Mouse (Mus musculus) limb, embryonic 10.5 days (tissue): ENCODE measurements around the gene Dpt. TPM values are rescaled to one million over a fixed set of nuclear protein-coding genes. Genes with fewer than 3 reads are reported as not detected.

Experiments
- DNase-seq: peaks from one replicate; pipeline ENCODE4 v3.0.0-alpha.2; 2017; ENCODE audit warnings: low spot score
- H3K27ac ChIP-seq: fragments of 300-500 bp; sonication (generic); 2 replicates; pipeline ENCODE4 v1.5.1; 2016; ENCODE audit warnings: mild to moderate bottlenecking
- H3K27me3 ChIP-seq: fragments of 300-500 bp; sonication (generic); 2 replicates; pipeline ENCODE4 v1.6.1; 2016; ENCODE audit warnings: low read depth, mild to moderate bottlenecking; ENCODE audit not compliant: poor library complexity, severe bottlenecking
- H3K36me3 ChIP-seq: fragments of 300-500 bp; sonication (generic); 2 replicates; pipeline ENCODE4 v1.6.1; 2016; ENCODE audit warnings: mild to moderate bottlenecking, moderate library complexity
- H3K4me1 ChIP-seq: fragments of 300-500 bp; sonication (generic); 2 replicates; pipeline ENCODE4 v1.6.1; 2016
- H3K4me3 ChIP-seq: fragments of 300-500 bp; sonication (generic); 2 replicates; pipeline ENCODE4 v1.5.1; 2016; ENCODE audit warnings: mild to moderate bottlenecking, moderate library complexity
- H3K9me3 ChIP-seq: fragments of 300-500 bp; sonication (generic); replicated peaks from 2 replicates; pipeline ENCODE4 v1.6.1; 2016; ENCODE audit warnings: mild to moderate bottlenecking
- WGBS: fragments of 180-500 bp; shearing (Covaris S2); methylation state at CpG from one replicate; pipeline ENCODE4 v1.1.7; 2016; 5-methylcytosine and 5-hydroxymethylcytosine counted together
- polyA plus RNA-seq: library from polyadenylated mRNA; unstranded; fragments of >200 nt; fragmentation: Nextera tagmentation; extraction: Ambion mirVana; gene quantifications from 2 replicates; pipeline ENCODE4 v1.2.1, GENCODE M21; 2016

Gene Dpt
- polyA plus RNA-seq, 1 experiment from 2014 or later, result 0.16 TPM

DNA sequence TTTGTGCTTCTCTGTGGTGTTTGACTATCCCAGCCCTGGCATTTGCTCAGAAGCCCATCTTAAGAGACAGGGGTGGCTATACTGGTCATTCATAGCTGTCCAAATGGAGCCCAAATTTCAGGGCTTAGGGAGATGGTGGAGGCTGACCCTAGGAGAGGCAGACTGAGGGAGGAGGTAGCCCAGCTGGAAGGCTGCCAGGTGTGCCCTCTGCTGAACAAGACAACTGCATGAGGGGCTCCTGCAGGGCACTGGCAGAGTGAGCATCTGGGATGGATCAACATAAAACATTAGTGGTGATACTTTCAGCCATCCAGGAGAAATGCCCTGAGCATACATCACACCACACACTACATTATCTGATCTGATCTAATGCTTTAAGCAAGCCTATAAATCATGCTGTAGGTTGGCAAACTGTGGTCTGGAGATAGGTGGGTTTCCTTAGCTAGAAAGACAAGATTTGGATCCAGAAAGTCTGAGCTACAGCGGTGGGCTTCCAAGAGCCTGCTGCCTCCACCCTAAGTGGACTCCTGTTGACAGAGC, 1.4 kb downstream of the Dpt start:
- peaks cover 8% of the 10 kb centered on the region; the same call in 1 of the 2 replicates for H3K4me1 ChIP-seq
- no peaks in the 10 kb centered on the region for H3K27me3 ChIP-seq
- WGBS, result 89% methylated on average over 1 of the region's 1 CpGs
- H3K36me3 ChIP-seq, result no peaks in the 10 kb centered on the region
- H3K4me3 ChIP-seq, result no peak overlapping the region
- H3K9me3 ChIP-seq, result no peaks in the 10 kb centered on the region
- no peak for DNase-seq
- H3K27ac ChIP-seq, result no peak overlapping the region

DNA sequence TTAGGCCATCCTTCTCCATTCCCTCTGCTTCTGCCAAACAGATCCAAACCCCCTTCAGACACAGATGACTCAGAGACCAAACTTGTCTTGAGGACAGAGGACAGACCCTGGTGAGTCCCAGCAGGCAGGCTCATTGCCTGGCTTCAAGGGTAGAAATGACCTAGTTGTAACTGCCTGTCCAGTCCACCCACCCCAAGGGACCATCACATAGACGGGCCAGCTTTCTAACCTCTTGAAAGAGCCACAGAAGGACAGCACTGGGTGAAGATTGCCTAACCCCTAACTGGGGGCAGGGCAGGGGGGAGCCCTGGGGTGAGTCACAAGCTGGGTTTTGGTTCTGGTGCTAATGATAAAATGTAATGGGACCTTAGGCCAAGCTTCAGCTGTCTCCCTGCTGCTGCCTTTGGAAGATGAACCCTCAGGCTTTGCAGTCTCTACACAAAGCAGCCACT, 2.1 kb downstream of the Dpt start:
- H3K4me3 ChIP-seq, result no peak overlapping the region
- H3K36me3 ChIP-seq, result no peaks in the 10 kb centered on the region
- H3K27ac ChIP-seq, result no peak overlapping the region
- WGBS, result 56% methylated on average over 1 of the region's 1 CpGs
- peaks cover 8% of the 10 kb centered on the region; the same call in 1 of the 2 replicates for H3K4me1 ChIP-seq
- no peaks in the 10 kb centered on the region for H3K9me3 ChIP-seq
- no peak for DNase-seq
- no peaks in the 10 kb centered on the region for H3K27me3 ChIP-seq

DNA sequence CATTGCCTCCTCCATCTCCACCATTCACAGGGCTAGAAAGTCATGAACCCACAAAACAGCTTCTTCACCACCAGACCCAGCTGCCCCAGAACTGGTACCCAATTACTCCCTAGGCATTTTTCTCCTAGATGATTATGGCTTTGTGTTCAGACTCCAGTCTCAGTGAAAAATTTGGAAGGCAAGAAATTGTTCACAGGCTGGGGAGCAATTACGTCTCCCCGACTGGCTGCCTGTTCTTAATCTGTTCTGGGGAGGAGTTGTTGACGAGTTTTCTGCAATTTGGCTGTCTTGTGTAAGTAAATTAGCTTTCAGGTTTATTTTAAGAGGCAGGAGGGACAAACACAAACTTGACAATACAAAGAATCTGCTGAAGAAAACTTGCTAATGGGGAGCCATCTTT, 2.7 kb downstream of the Dpt start:
- H3K4me1 ChIP-seq, result peaks cover 8% of the 10 kb centered on the region; the same call in 1 of the 2 replicates
- H3K36me3 ChIP-seq, result no peaks in the 10 kb centered on the region
- no peaks in the 10 kb centered on the region for H3K27me3 ChIP-seq
- 55% methylated on average over 3 of the region's 3 CpGs for WGBS
- no peak overlapping the region for H3K4me3 ChIP-seq
- DNase-seq, result no peak
- H3K27ac ChIP-seq, result no peak overlapping the region
- H3K9me3 ChIP-seq, result no peaks in the 10 kb centered on the region

DNA sequence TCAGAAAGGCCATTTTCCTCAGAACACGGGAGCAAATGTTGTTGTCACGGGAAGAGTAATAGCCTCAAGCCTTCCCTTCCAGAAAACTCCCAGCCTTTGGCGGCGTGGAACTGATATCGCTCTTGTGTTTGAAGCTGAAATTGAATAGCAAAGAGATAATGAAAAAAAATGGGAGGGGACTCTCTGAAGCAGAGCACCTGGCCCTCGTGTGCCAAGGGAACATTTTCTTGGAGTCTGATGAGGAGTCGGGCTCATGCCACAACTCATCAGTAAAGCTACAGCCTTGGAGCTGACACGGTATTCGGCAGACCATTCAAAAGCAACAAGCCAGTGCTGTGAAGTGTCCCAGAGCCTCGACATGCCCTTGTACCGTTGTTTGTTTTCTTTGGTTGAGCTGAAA, 7.8 kb downstream of the Dpt start:
- no peak overlapping the region for H3K4me3 ChIP-seq

DNA sequence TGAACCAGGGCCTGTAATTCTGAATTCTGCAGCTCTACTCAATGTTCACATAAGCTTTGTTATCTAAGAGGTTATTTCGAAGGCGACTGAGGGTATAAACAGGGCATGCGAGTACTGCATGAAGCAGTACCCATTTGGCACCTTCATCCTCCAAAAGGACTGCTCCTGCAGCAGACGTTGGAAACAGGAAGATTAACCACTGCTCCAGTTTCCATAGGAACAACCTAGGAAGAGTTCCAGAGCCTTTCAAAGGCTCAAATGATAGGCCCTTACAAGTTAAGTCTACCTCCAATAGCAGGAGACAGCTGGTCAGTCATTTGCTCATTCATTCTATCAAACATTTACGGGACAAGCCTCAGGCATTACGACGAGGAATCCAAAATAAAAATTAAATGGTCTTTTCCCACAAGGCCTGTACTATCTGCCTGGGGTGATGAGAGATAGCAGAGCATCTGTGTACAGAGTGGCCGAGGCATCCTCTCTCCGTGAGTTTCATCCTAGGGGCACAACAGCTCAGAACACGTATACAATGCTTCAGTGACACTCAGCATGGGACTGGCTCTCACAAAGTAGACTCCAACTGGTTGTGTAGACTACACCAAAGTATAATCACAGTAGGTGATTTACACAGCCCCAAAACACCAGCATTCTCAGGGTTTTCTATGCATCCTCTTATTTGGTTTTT, 8.4 kb downstream of the Dpt start:
- Histone ChIP-seq H3K9me3 (no peaks in the 10 kb centered on the region), H3K4me1 (no peaks in the 10 kb centered on the region), H3K4me3 (no peak overlapping the region), H3K27me3 (no peaks in the 10 kb centered on the region), H3K36me3 (no peaks in the 10 kb centered on the region), H3K27ac (no peak overlapping the region)
- 79% methylated on average over 10 of the region's 10 CpGs for WGBS
- DNase-seq, result no peak

More for the DNA sequence above, 7.8 kb downstream of the Dpt start:
- DNase-seq, result no peak
- Histone ChIP-seq H3K4me1 (no peaks in the 10 kb centered on the region), H3K36me3 (no peaks in the 10 kb centered on the region), H3K9me3 (no peaks in the 10 kb centered on the region), H3K27ac (no peak overlapping the region), H3K27me3 (no peaks in the 10 kb centered on the region)
- 73% methylated on average over 11 of the region's 11 CpGs for WGBS

DNA sequence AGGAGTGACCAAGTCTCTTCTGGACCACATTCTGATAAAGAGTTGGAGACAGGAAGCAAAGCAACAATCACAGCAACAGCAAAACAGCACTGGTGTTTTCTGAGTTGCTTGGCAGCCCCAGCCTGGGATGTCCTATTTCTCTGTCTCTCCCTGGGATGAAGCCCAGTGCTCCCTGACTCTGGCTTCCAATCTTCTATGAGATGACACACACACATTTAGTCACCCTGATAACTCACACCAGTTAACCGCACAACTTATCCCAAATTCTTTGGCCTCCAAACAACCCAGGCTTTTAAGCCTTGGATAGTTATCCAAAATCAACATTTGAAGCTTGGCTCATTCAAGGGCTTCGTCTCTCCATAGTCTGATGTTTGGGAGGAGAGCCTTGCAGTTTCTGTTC, 12.9 kb downstream of the Dpt start:
- no peak for DNase-seq
- 92% methylated on average over 2 of the region's 2 CpGs for WGBS
- Histone ChIP-seq H3K4me1 (no peaks in the 10 kb centered on the region), H3K27me3 (no peaks in the 10 kb centered on the region), H3K4me3 (no peak overlapping the region), H3K27ac (no peak overlapping the region), H3K36me3 (no peaks in the 10 kb centered on the region), H3K9me3 (no peaks in the 10 kb centered on the region)

DNA sequence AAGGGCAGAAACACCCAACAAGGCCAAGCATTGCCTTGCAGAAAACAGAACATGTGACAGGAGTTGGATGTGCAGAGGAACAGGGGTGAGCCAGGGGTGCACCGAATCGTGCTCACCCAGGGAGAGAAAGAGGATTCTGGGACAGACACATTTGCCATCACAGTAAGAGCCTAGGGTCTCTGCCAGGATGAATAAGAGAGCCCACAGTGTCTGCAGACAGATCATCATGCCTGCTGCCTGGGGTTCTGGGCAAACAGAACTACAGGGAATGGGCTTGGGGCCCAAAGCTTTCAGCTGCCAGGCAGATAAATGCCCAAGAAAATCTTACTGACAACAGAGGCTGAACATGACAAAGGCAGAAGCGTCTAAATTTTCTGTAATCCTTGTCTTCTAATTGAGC, 14.9 kb downstream of the Dpt start:
- no peak for DNase-seq
- H3K27ac ChIP-seq, result no peak overlapping the region
- no peaks in the 10 kb centered on the region for H3K27me3 ChIP-seq
- no peaks in the 10 kb centered on the region for H3K36me3 ChIP-seq
- H3K4me1 ChIP-seq, result no peaks in the 10 kb centered on the region
- no peak overlapping the region for H3K4me3 ChIP-seq
- no peaks in the 10 kb centered on the region for H3K9me3 ChIP-seq
- WGBS, result 86% methylated on average over 3 of the region's 3 CpGs

DNA sequence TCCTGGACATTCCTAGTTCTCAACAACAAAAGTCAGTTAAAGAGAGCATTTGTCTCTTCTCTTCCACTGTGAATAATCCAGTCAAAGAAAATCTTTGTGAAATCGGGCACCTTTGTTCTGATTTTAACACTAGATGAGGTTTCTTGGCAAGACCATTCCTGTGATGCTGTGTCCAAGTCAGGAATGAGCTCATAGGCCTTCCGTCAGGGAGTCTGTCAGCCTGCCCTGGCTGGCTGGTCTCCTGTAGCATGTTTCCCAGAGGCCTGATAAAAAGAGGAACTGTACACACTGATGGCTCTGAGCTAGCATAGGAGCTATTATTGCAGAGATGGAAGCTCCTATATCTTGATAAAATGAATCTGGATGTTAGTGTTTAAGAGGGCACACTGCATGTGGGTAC, 17.8 kb downstream of the Dpt start:
- no peak overlapping the region for H3K27ac ChIP-seq
- 84% methylated on average over 2 of the region's 2 CpGs for WGBS
- H3K27me3 ChIP-seq, result no peaks in the 10 kb centered on the region
- no peaks in the 10 kb centered on the region for H3K4me1 ChIP-seq
- no peaks in the 10 kb centered on the region for H3K9me3 ChIP-seq
- no peaks in the 10 kb centered on the region for H3K36me3 ChIP-seq
- no peak overlapping the region for H3K4me3 ChIP-seq
- DNase-seq, result no peak

DNA sequence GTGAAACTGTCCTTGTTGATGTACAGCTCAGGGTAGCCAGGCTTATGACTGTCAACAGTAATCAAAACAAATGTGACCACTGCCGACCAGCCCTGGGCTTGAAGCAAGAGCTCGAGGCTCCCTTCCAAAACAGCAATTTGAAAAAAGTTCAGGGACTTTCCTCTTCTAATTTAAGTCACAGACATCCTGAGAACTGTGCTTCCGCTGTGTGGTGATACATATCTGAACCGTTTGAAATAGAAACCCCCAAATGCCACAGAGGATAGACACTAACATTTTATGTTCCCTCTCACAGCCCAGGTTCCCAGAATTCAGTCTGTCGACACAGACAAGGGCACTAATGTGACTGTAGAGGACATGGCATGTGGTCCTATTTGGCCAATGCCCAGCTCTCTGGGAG, 18.9 kb downstream of the Dpt start:
- no peak for DNase-seq
- no peaks in the 10 kb centered on the region for H3K4me1 ChIP-seq
- no peaks in the 10 kb centered on the region for H3K27me3 ChIP-seq
- WGBS, result 81% methylated on average over 5 of the region's 5 CpGs
- no peak overlapping the region for H3K4me3 ChIP-seq
- H3K36me3 ChIP-seq, result no peaks in the 10 kb centered on the region
- no peak overlapping the region for H3K27ac ChIP-seq
- H3K9me3 ChIP-seq, result no peaks in the 10 kb centered on the region

DNA sequence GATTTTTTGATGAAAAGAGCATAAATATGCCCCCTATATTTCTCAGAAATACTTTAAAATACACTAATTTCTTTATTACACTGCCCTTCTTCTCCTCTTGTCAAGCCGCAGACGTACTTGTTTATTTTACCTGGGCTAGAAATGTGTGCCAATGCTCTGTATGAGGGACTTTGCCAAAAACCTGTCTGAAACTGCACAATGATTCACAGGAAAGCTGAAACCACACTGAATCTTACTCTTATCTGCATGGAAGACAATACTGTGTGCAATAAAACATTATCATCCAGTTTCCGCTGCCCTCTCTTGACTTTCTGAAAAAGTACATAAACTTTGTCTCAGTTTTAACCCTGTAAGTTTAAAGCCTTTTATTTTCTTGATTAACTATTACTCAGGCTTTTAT, 20.9 kb downstream of the Dpt start:
- Histone ChIP-seq H3K4me3 (no peak overlapping the region), H3K9me3 (no peaks in the 10 kb centered on the region), H3K4me1 (no peaks in the 10 kb centered on the region), H3K36me3 (no peaks in the 10 kb centered on the region), H3K27me3 (no peaks in the 10 kb centered on the region), H3K27ac (no peak overlapping the region)
- DNase-seq, result no peak
- WGBS, result 94% methylated on average over 3 of the region's 3 CpGs

DNA sequence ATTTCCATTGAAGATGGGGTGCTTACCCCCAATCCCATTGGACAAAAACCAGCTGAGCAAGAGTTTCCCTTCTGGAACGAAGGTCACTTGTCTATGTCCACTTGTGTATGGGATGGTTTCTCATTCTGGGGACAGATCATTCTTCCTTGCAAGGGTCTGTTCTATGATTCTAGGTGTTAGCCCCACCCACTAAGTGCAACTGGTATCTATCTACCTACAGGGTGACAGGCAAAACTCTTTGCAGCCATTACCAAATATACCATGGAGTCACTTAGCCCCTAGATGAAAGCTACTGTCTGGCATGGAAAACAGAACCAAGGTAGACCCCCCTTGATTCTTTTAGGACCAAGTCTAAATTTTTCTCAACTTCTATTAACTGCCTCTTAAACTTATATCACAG, 24.9 kb downstream of the Dpt start:
- no peak for DNase-seq
- H3K4me3 ChIP-seq, result no peak overlapping the region
- 91% methylated on average over 1 of the region's 1 CpGs for WGBS
- no peaks in the 10 kb centered on the region for H3K36me3 ChIP-seq
- H3K4me1 ChIP-seq, result no peaks in the 10 kb centered on the region
- no peaks in the 10 kb centered on the region for H3K9me3 ChIP-seq
- no peak overlapping the region for H3K27ac ChIP-seq
- H3K27me3 ChIP-seq, result no peaks in the 10 kb centered on the region

DNA sequence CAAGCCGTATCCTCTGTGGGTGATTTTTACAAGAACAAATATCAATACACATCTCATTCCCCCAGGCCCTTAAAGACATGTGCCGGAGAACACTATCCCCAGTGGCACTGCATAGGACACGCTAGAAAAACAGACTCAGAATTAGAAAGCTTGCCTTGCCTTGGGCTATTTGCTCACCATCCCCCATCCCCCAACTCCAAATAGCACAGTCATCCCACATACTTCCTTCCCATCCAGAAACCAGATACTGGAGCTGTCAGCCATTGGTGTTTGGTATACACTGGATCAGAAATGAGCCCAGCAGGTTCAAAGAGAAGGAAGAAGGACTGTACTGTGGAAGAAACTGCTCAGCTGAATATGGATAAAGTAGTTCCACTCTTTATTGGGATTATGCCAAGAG, 25.4 kb downstream of the Dpt start:
- 86% methylated on average over 3 of the region's 3 CpGs for WGBS
- Histone ChIP-seq H3K27ac (no peak overlapping the region), H3K36me3 (no peaks in the 10 kb centered on the region), H3K4me1 (no peaks in the 10 kb centered on the region), H3K9me3 (no peaks in the 10 kb centered on the region), H3K27me3 (no peaks in the 10 kb centered on the region), H3K4me3 (no peak overlapping the region)
- DNase-seq, result no peak

DNA sequence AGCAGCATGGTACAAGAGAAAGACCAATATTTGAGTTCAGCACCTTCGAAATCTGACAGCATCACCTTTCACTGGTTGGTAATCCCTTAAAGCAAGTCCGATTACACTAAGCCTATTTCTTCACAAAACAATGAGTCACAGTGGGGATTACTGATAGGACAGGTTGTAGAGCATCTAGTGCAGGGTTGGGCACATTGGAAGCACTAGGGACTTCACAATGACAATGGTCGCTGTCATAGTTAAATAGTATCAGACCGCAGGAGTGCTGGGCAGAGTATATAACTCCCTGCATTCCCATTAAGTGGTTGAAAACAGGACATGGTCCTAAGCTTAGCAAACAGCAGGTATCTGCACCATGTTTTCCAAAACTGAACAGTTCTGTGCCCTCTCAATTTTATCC, 25.8 kb downstream of the Dpt start:
- no peak for DNase-seq
- 83% methylated on average over 4 of the region's 4 CpGs for WGBS
- Histone ChIP-seq H3K27me3 (no peaks in the 10 kb centered on the region), H3K36me3 (no peaks in the 10 kb centered on the region), H3K27ac (no peak overlapping the region), H3K9me3 (no peaks in the 10 kb centered on the region), H3K4me3 (no peak overlapping the region), H3K4me1 (no peaks in the 10 kb centered on the region)

DNA sequence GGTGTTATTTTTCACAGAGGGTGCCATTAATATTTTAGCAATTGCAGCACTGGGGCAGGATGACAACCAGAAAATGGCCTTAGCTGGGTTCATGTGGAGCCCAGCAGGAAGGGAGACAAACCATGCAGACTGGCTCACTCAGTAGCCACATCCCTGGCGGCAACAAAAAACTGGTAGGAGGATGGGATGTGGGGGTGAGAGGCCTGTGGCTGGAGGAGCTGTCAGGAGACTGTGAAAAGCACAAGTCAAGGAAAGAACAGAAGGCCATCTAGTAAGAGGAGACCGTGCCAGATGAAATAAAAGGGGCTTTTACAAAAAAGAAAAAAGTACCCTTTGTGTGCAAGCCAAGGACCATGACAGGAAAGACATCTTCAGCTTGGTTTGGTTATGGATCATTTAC, 28.5 kb downstream of the Dpt start:
- no peaks in the 10 kb centered on the region for H3K27me3 ChIP-seq
- WGBS, result 64% methylated on average over 2 of the region's 2 CpGs
- DNase-seq, result no peak
- H3K36me3 ChIP-seq, result no peaks in the 10 kb centered on the region
- no peak overlapping the region for H3K27ac ChIP-seq
- H3K9me3 ChIP-seq, result no peaks in the 10 kb centered on the region
- H3K4me1 ChIP-seq, result no peaks in the 10 kb centered on the region
- no peak overlapping the region for H3K4me3 ChIP-seq
